Mouse (Mus musculus) layer of hippocampus, postnatal 10 days (tissue): Measurements from ENCODE around the gene Col4a1. TPM values are rescaled to one million over a fixed set of nuclear protein-coding genes. Genes with fewer than 3 reads are reported as not detected.

Source experiments
- DNase-seq, 2 experiments: peaks; one replicate each; pipeline ENCODE4 v3.0.0; 2021; ENCODE audit warnings: low spot score in 2 of 2
- total RNA-seq, 2 experiments: library from RNA; stranded (reverse); gene quantifications; 2 replicates each; pipeline ENCODE4 v1.2.3; 2021

Gene Col4a1
- total RNA-seq, 2 experiments from 2014 or later, result 125 to 139 TPM

GRCm38 (mm10) chr8:11333746-11334145, 21.1 kb upstream of the Col4a1 start:
- DNase-seq, result no peak

GRCm38 (mm10) chr8:11331561-11331960, 18.9 kb upstream of the Col4a1 start:
- DNase-seq, result no peak

GRCm38 (mm10) chr8:11327722-11328417, 15.2 kb upstream of the Col4a1 start:
- DNase-seq, result no peak

- no peak for DNase-seq
Measured at GRCm38 (mm10) chr8:11327298-11327697, 14.7 kb upstream of the Col4a1 start.

- DNase-seq, result no peak
Measured at GRCm38 (mm10) chr8:11324801-11325395, 12.3 kb upstream of the Col4a1 start.

GRCm38 (mm10) chr8:11323681-11324080, 11.1 kb upstream of the Col4a1 start:
- no peak for DNase-seq

GRCm38 (mm10) chr8:11322724-11323585, 10.3 kb upstream of the Col4a1 start:
- no peak for DNase-seq

- no peak for DNase-seq
Measured at GRCm38 (mm10) chr8:11321841-11322240, 9.2 kb upstream of the Col4a1 start.

- no peak for DNase-seq
Measured at GRCm38 (mm10) chr8:11319405-11319804, 6.8 kb upstream of the Col4a1 start.

GRCm38 (mm10) chr8:11316118-11316517, 3.5 kb upstream of the Col4a1 start:
- DNase-seq, result no peak

- no peak for DNase-seq
Measured at GRCm38 (mm10) chr8:11315179-11315943, 2.7 kb upstream of the Col4a1 start.

GRCm38 (mm10) chr8:11314613-11315012, 2.0 kb upstream of the Col4a1 start:
- DNase-seq, result no peak

GRCm38 (mm10) chr8:11313176-11314111, 818 bp upstream of the Col4a1 start:
- DNase-seq, result peak; percentile 22 to 35

GRCm38 (mm10) chr8:11311681-11312348, 811 bp downstream of the Col4a1 start:
- DNase-seq, result peak; percentile 26 to 28

- no peak for DNase-seq
Measured at GRCm38 (mm10) chr8:11310049-11310448, 2.6 kb downstream of the Col4a1 start.

- no peak for DNase-seq
Measured at GRCm38 (mm10) chr8:11309226-11309625, 3.4 kb downstream of the Col4a1 start.

- DNase-seq, result no peak
Measured at GRCm38 (mm10) chr8:11308570-11308998, 4.0 kb downstream of the Col4a1 start.

- no peak for DNase-seq
Measured at GRCm38 (mm10) chr8:11307451-11307850, 5.2 kb downstream of the Col4a1 start.

- DNase-seq, result no peak
Measured at GRCm38 (mm10) chr8:11305539-11305938, 7.1 kb downstream of the Col4a1 start.
